Mouse (Mus musculus): ENCODE data around the gene Dgcr2. TPM values are rescaled to one million over a fixed set of nuclear protein-coding genes. Genes with fewer than 3 reads are reported as not detected.

Dgcr2 gene
- total RNA-seq, 1 experiment from 2014 or later: 57.6 TPM

Other genes with a start within 250 kb of the Dgcr2 start
- 51.3 and 60.3 TPM in 2 replicates for gene Med15, start 165.7 kb downstream of the Dgcr2 start, total RNA-seq (2021)
- 40.3 and 43.1 TPM in 2 replicates for gene Klhl22, start 138.9 kb downstream of the Dgcr2 start, total RNA-seq (2021)
- 11.3 and 12.4 TPM in 2 replicates for gene Scarf2, start 101.3 kb downstream of the Dgcr2 start, total RNA-seq (2021)
- gene B830017H08Rik, start 65.4 kb downstream of the Dgcr2 start, total RNA-seq (2021): not detected in 2 replicates
- gene Car15, start 60.2 kb downstream of the Dgcr2 start, total RNA-seq (2021): 1.3 and 2.2 TPM in 2 replicates
- 0.15 and 0.30 TPM in 2 replicates for gene Gm20518, start 6.9 kb downstream of the Dgcr2 start, total RNA-seq (2021)
- gene Tssk1, start 4.3 kb downstream of the Dgcr2 start, total RNA-seq (2021): 0.19 TPM in 1 of 2 replicates, not detected in the other
- not detected in 2 replicates for gene Tssk2, start 75 bp upstream of the Dgcr2 start, total RNA-seq (2021)
- gene Ess2, start 12.8 kb upstream of the Dgcr2 start, total RNA-seq (2021): 16.0 and 20.2 TPM in 2 replicates
- gene Gsc2, start 16.5 kb upstream of the Dgcr2 start, total RNA-seq (2021): not detected in 2 replicates
- 107 and 109 TPM in 2 replicates for gene Slc25a1, start 29.7 kb upstream of the Dgcr2 start, total RNA-seq (2021)
- not detected in 2 replicates for gene Vpreb2, start 81.9 kb upstream of the Dgcr2 start, total RNA-seq (2021)
- 55.3 and 58.7 TPM in 2 replicates for gene Dgcr6, start 154.3 kb upstream of the Dgcr2 start, total RNA-seq (2021)
- gene Prodh, start 191.6 kb upstream of the Dgcr2 start, total RNA-seq (2021): 37.6 and 37.9 TPM in 2 replicates
- 0.33 and 0.86 TPM in 2 replicates for gene Rtn4r, start 229.1 kb upstream of the Dgcr2 start, total RNA-seq (2021)

All from adrenal gland, postnatal 14 days (tissue).